Mouse (Mus musculus): ENCODE measurements around the gene Runx1. TPM values are rescaled to one million over a fixed set of nuclear protein-coding genes. Genes with fewer than 3 reads are reported as not detected.

The Runx1 gene
- polyA plus RNA-seq, 1 experiment: 0.62 TPM

DNA sequence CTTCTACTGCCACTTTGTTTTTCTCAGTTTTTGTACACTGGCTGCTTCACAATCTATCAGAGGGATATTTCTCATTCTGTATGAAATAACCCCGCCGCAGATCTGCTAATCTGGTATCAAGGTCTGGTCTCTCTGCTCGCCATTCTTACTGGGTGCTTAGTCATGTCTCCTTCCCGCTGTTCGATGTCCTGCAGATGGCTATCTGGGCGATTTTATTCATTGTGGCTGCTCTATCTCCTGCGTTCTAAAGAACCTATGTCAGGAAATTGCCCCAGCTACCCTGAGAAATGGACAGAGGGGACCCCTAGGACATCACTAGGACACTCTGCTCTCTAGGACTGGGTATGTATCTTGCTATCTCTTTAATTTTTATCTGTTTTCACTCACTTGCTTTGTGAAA is 135.2 kb downstream of the Runx1 start:
- H3K36me3 ChIP-seq (ENCODE audit: control insufficient read depth, insufficient read depth, low read length): no peaks in the 10 kb centered on the region

GRCm38 (mm10) chr16:92688941-92689340 is 137.0 kb downstream of the Runx1 start:
- H3K4me3 ChIP-seq (ENCODE audit: control insufficient read depth, low read depth, low read length): no peak overlapping the region
- no peaks in the 10 kb centered on the region for H3K27me3 ChIP-seq (ENCODE audit: control insufficient read depth, insufficient read depth, low read length)
- H3K4me1 ChIP-seq (ENCODE audit: control insufficient read depth, insufficient read depth, low read length): no peaks in the 10 kb centered on the region; the same call in 1 of the 2 replicates
- H3K27ac ChIP-seq (ENCODE audit: control insufficient read depth, insufficient read depth, low read depth, low read length): no peak overlapping the region
- TF ChIP-seq POLR2A (IDR thresholded peaks at IDR 0.05; ENCODE audit: control insufficient read depth, low read depth, low read length) (no peak), CTCF (IDR thresholded peaks at IDR 0.05; ENCODE audit: control insufficient read depth, insufficient read depth, insufficient replicate concordance, low read depth, low read length) (no peak)
- H3K36me3 ChIP-seq (ENCODE audit: control insufficient read depth, insufficient read depth, low read length): no peaks in the 10 kb centered on the region

More for the DNA sequence above, 135.2 kb downstream of the Runx1 start:
- Histone ChIP-seq H3K4me1 (ENCODE audit: control insufficient read depth, insufficient read depth, low read length) (peaks cover 5% of the 10 kb centered on the region), H3K27me3 (ENCODE audit: control insufficient read depth, insufficient read depth, low read length) (peaks cover 3% of the 10 kb centered on the region; the same call in 1 of the 2 replicates), H3K4me3 (ENCODE audit: control insufficient read depth, low read depth, low read length) (no peak overlapping the region), H3K27ac (ENCODE audit: control insufficient read depth, insufficient read depth, low read depth, low read length) (no peak overlapping the region)
- TF ChIP-seq CTCF (IDR thresholded peaks at IDR 0.05; ENCODE audit: control insufficient read depth, insufficient read depth, insufficient replicate concordance, low read depth, low read length): no peak
- no peak for TF ChIP-seq POLR2A (IDR thresholded peaks at IDR 0.05; ENCODE audit: control insufficient read depth, low read depth, low read length)

- no peak for TF ChIP-seq POLR2A (IDR thresholded peaks at IDR 0.05; ENCODE audit: control insufficient read depth, low read depth, low read length)
- TF ChIP-seq CTCF (IDR thresholded peaks at IDR 0.05; ENCODE audit: control insufficient read depth, insufficient read depth, insufficient replicate concordance, low read depth, low read length): no peak
- Histone ChIP-seq H3K36me3 (ENCODE audit: control insufficient read depth, insufficient read depth, low read length) (no peaks in the 10 kb centered on the region), H3K27ac (ENCODE audit: control insufficient read depth, insufficient read depth, low read depth, low read length) (no peak overlapping the region), H3K27me3 (ENCODE audit: control insufficient read depth, insufficient read depth, low read length) (no peaks in the 10 kb centered on the region), H3K4me3 (ENCODE audit: control insufficient read depth, low read depth, low read length) (no peak overlapping the region), H3K4me1 (ENCODE audit: control insufficient read depth, insufficient read depth, low read length) (no peaks in the 10 kb centered on the region; the same call in 1 of the 2 replicates)
These were observed 139.0 kb downstream of the Runx1 start for GRCm38 (mm10) chr16:92686978-92687377.

DNA sequence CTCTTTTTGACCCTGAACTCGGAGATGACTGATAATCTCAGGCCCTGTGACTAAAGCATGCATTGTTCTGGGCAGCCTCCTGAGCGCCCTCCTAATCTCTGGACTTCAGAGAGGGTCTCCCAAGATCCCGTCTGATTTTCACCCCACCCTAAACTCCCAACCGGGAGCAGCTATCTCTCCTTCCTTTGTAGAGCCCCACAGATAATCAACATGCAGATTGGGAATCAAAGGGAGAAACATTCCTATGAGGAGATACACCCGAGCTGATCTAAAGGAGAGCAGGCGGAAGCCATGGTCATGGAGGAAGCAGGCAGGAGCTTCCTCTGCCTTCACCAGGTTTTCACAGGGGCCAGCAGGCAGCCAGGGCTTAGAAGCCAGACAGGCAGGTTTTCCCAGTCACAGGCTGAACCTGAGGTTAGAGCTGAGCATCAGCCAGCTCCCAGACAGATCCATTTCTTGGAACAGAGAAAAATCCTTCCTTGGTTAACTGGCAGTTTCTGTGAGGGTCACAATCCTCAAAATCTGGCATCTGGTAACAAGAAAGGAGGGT is 140.1 kb downstream of the Runx1 start:
- H3K27me3 ChIP-seq (ENCODE audit: control insufficient read depth, insufficient read depth, low read length): no peaks in the 10 kb centered on the region
- H3K27ac ChIP-seq (ENCODE audit: control insufficient read depth, insufficient read depth, low read depth, low read length): no peak overlapping the region

DNA sequence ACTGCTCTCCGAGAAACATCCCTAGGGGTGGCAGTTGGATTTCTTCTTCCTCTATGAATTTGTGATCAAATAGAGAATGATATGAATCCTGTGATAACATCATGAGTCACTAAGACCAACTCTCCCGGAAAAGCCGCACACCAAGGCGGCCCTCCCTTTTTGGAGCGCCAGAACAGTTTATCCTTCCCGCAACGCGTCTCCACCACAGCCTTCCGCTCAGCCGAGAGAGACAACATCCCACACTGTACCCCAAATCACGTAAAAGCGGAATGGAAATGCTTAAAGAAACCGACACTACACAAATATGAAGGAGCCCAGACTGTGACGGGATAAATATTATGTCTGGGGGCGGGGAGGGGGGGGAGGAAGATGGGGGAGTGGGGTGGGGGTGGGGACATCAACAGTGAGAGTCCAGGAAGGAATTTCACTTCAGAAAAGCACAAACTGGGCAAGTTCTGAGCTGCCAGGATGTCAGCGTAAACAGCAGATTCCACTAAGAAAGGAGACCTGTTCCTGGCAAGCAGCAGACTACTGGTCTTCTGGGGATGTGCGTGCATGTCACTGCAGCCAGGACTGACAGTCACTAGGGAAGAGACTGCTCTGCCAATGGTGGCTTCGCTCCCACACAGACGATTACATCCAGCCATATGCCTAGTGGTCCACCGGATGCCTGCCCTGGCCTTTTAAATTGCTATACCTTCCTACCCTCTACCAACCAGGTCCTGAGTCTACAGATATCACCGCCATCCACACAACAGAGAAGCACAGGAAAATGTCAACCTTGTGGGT is 141.3 kb downstream of the Runx1 start:
- H3K27me3 ChIP-seq (ENCODE audit: control insufficient read depth, insufficient read depth, low read length): no peaks in the 10 kb centered on the region

More for the DNA sequence above, 140.1 kb downstream of the Runx1 start:
- Histone ChIP-seq H3K36me3 (ENCODE audit: control insufficient read depth, insufficient read depth, low read length) (no peaks in the 10 kb centered on the region), H3K4me1 (ENCODE audit: control insufficient read depth, insufficient read depth, low read length) (no peaks in the 10 kb centered on the region; the same call in 1 of the 2 replicates), H3K4me3 (ENCODE audit: control insufficient read depth, low read depth, low read length) (no peak overlapping the region)
- TF ChIP-seq POLR2A (IDR thresholded peaks at IDR 0.05; ENCODE audit: control insufficient read depth, low read depth, low read length): no peak
- TF ChIP-seq CTCF (IDR thresholded peaks at IDR 0.05; ENCODE audit: control insufficient read depth, insufficient read depth, insufficient replicate concordance, low read depth, low read length): no peak

DNA sequence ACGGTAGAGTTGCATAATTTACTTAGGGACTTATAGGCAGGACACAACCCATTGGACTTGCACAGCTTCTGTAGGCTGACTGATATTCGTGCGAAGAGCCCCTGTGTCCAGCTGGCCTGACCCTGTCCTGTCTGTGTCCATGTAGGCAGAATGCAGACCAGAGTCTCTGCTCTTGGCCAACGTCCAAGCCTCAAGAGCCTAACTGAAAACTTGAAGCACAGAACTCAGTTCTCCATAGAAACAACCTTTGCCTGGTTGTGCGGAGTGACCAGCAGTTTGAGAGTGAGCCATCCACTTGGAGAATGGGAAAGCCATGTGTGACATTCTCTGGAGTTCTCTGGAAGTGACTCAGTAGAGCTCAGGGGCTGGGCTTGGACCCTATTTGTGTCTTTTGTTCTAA is 149.3 kb downstream of the Runx1 start:
- Histone ChIP-seq H3K36me3 (ENCODE audit: control insufficient read depth, insufficient read depth, low read length) (no peaks in the 10 kb centered on the region), H3K27ac (ENCODE audit: control insufficient read depth, insufficient read depth, low read depth, low read length) (no peak overlapping the region), H3K27me3 (ENCODE audit: control insufficient read depth, insufficient read depth, low read length) (no peaks in the 10 kb centered on the region), H3K4me3 (ENCODE audit: control insufficient read depth, low read depth, low read length) (no peak overlapping the region), H3K4me1 (ENCODE audit: control insufficient read depth, insufficient read depth, low read length) (peaks cover 3% of the 10 kb centered on the region)
- TF ChIP-seq CTCF (IDR thresholded peaks at IDR 0.05; ENCODE audit: control insufficient read depth, insufficient read depth, insufficient replicate concordance, low read depth, low read length): no peak
- no peak for TF ChIP-seq POLR2A (IDR thresholded peaks at IDR 0.05; ENCODE audit: control insufficient read depth, low read depth, low read length)

More for the DNA sequence above, 141.3 kb downstream of the Runx1 start:
- no peaks in the 10 kb centered on the region; the same call in 1 of the 2 replicates for H3K4me1 ChIP-seq (ENCODE audit: control insufficient read depth, insufficient read depth, low read length)
- TF ChIP-seq POLR2A (IDR thresholded peaks at IDR 0.05; ENCODE audit: control insufficient read depth, low read depth, low read length): no peak
- TF ChIP-seq CTCF (IDR thresholded peaks at IDR 0.05; ENCODE audit: control insufficient read depth, insufficient read depth, insufficient replicate concordance, low read depth, low read length): no peak
- no peak overlapping the region for H3K27ac ChIP-seq (ENCODE audit: control insufficient read depth, insufficient read depth, low read depth, low read length)
- H3K36me3 ChIP-seq (ENCODE audit: control insufficient read depth, insufficient read depth, low read length): no peaks in the 10 kb centered on the region
- no peak overlapping the region for H3K4me3 ChIP-seq (ENCODE audit: control insufficient read depth, low read depth, low read length)

DNA sequence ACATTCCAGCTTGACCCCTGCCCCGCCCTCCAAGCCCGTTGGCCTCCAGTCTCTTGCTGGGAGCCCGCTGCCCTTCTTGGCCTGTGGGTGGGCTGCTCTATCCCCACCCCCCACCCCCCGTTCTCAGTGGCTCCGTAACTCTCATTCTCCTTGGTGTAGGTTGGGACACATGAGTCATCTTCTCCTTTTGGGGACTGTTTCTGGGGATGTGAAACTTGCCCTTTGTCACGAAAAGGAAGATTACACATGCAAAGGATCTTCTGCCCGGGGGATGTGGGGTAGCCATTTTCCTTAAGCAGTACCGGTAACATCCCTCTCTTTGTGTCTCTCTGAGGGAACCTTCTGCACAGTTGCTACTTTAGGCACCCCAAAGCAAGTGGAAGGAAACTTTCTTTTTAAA is 150.3 kb downstream of the Runx1 start:
- Histone ChIP-seq H3K4me3 (ENCODE audit: control insufficient read depth, low read depth, low read length) (no peak overlapping the region), H3K27ac (ENCODE audit: control insufficient read depth, insufficient read depth, low read depth, low read length) (no peak overlapping the region), H3K27me3 (ENCODE audit: control insufficient read depth, insufficient read depth, low read length) (no peaks in the 10 kb centered on the region), H3K4me1 (ENCODE audit: control insufficient read depth, insufficient read depth, low read length) (peaks cover 3% of the 10 kb centered on the region), H3K36me3 (ENCODE audit: control insufficient read depth, insufficient read depth, low read length) (no peaks in the 10 kb centered on the region)
- no peak for TF ChIP-seq POLR2A (IDR thresholded peaks at IDR 0.05; ENCODE audit: control insufficient read depth, low read depth, low read length)
- TF ChIP-seq CTCF (IDR thresholded peaks at IDR 0.05; ENCODE audit: control insufficient read depth, insufficient read depth, insufficient replicate concordance, low read depth, low read length): no peak
